Mouse (Mus musculus) gastrocnemius, postnatal 14 days (tissue): ENCODE data around the gene Adamts4. TPM values are rescaled to one million over a fixed set of nuclear protein-coding genes. Genes with fewer than 3 reads are reported as not detected.

Source experiments
- DNase-seq: peaks from one replicate; pipeline ENCODE4 v3.0.0; 2021; ENCODE audit warnings: mixed read lengths
- intact Hi-C: fragments of 180-260 bp; cut with DNase I; formaldehyde crosslinking; loops from one replicate; pipeline ENCODE4 v1.15.1; 2025; ENCODE audit warnings: low total_unique reads
- long read RNA-seq, 2 experiments: library from polyadenylated mRNA; stranded (forward); transcript quantifications; one replicate each; pipeline ENCODE4 v2.0.0; 2021
- total RNA-seq, 2 experiments: library from RNA; stranded (reverse); gene quantifications; 2 replicates each; pipeline ENCODE4 v1.2.3; 2021

Adamts4 gene
- total RNA-seq: 1 to 10 TPM; 2.4 to 3.1 TPM
- long read RNA-seq, experiment 1, full-length matches to known transcripts: 4 of 6 reads
- long read RNA-seq, experiment 1, partial matches to known transcripts: 2 of 6 reads
- long read RNA-seq, experiment 1, other reads (novel, unspliced or antisense): 0 of 6 reads
- long read RNA-seq, experiment 2, full-length matches to known transcripts: 1 of 1 reads
- long read RNA-seq, experiment 2, partial matches to known transcripts: 0 of 1 reads
- long read RNA-seq, experiment 2, other reads (novel, unspliced or antisense): 0 of 1 reads

DNA sequence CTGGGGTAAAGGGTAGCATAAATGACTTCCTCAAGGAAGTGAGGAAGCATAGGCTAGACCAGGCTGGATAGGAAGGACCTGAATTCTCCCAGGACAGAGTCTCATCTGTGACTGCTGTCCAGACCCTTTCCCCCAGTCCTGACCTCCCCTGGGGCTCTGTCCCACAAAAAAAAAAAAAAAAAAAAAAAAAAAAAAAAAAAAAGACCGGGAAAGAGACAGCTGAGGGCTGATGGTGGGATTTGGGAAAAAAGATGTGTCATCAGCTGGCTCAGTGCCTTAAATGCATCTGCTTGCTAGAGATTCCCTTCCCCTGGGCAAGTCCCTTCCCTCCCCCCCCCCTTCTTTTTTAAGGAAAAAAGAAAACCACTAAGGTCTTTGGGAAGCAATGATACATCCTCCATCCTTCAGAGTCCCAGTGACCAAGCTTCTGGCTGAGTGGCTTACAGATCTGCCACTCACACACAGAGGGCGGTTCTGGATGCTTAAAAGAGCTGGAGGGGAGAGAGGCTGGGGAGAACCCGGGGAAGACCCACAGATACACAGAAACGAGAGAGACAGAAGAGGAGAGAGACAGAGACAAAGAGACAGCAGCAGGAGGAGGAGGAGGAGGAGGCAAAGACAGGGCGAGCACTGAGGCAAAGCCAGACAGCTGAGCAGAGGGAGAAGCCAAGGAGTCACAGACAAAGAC is at the start of gene Adamts4:
TSS of gene Adamts4 (plus strand) at position 509 of the 688 bp plus-strand sequence.
- DNase-seq: peak; percentile 59
- intact Hi-C loops: no loop called here

DNA sequence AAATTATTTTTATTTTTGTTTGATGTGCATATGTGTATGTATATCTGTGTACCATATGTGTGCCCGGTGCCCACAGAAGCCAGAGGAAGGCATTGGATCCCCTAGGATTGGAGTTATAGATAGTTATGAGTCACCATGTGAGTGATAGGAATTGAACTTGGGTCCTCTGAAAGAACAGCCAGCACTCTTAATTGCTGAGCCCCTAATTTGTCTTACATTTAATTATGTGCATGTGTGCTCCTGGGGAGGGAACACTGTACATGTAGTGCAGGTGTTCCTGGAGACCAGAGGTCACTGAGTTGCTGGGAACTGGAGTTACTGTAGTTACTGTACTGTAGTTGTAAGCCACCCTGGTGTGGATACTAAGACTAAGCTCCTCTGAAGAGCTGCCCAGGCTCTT is 49.5 kb upstream of the Adamts4 start:
- DNase-seq: no peak
- intact Hi-C loops: no loop called here

DNA sequence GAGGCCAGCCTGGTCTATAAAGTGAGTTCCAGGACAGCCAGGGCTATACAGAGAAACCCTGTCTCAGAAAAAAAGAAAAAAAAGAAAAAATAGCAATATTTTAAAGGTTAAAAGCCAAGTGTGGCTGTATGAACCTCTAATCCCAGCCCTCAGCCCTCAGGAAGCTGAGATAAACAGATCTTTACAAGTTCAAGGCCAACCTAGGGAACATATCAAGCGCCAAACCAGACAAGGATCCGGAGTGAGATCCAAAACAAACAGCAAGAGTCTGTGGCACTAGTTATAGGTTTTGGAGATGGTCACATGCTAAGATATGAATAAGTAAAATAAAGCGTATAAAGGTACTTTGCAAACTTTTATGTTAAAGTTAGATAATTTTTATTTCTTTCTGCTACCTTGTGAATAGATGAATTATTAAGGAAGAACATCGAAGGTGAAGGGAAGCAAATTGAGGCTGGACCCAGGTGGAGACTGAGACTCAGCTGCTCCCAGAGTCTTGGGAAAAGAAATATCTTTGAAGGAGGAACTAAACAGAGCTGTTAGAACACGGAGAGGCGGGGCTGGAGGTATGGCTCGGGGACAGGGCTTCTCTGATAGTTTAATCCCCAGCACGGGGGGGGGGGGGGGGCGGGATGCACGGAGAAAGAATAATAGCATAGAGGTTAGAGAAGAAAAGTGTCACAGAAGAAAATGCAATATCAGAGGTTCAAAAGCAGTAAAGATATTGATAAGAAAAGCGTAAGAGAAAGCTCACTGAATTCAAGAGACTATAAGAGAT is 46.6 kb upstream of the Adamts4 start:
- intact Hi-C loops: no loop called here
- DNase-seq: no peak

DNA sequence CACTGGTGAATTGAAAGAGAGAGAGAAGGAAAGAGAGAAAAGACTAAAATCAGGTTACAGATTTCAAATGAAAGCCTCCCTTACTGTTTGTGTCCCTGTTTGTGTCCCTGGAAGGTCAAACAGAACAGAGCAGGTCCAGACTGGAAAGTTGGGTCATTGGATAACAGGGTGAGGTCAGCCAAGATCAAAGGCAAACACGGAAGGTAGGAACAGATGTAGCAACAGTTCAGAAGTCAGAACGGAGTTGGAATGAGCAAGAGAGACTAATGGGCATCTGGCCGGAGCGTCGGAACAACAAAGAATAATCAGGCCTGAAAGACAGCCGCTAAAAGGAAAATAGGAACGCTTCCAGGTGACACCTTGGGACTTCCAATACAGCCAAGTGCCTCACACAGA is 46.0 kb upstream of the Adamts4 start:
- intact Hi-C loops: no loop called here
- no peak for DNase-seq

DNA sequence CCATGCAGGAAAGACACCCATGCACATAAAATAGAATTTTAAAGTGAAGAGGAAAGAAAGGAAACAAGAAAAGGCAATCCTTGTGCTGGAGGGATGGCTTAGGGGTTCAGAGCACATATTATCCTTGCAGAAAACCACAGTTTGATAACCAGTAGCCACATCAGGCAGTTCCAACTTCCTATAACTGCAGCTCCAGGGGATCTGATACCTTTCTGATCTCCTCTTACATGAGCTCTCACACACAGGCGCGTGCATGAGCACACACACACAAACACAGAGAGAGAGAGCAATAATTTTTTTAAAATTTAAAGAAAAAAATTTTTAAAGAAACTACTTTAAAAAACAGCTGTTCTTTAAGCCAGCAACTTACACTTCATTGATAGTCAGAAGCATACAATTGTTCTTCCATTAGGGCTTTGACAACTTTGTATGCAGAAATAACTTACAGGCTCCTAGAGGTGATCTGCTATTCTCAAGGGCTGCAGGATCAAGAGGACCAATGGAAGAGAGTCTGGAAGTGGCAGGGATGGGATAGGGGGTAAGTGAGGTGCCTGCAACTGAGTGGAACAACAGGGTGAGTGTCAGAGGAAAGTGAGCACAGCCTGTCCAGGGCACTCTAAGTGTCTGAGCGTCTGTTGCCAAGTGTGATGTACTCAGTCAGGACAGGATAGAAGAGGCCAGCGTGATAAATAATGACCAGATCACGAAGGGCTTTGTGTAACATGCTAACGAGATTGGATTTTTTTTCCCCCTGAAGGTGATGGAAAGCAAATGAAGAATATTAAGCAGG is 44.3 kb upstream of the Adamts4 start:
- no peak for DNase-seq
- intact Hi-C loops: no loop called here

DNA sequence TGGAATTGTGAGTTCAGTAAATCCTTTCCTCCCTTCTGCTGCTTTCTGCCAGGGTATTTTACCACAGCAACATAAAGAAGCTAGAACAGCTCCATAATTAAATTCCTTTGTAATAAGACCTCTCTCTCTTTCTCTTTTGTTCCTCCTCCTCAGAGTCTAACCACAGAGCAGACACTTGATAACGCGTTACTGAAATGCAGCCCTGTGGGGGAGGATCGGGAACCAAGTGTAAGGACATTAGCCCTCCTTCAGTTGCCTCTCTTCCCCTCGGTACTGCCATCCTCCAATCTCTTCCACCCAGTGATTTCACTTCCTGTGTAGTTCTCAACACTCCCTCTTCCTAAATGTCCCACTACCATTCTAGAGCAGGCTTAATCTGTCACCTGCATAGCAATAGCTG is 40.8 kb upstream of the Adamts4 start:
- no peak for DNase-seq
- intact Hi-C loops: no loop called here

DNA sequence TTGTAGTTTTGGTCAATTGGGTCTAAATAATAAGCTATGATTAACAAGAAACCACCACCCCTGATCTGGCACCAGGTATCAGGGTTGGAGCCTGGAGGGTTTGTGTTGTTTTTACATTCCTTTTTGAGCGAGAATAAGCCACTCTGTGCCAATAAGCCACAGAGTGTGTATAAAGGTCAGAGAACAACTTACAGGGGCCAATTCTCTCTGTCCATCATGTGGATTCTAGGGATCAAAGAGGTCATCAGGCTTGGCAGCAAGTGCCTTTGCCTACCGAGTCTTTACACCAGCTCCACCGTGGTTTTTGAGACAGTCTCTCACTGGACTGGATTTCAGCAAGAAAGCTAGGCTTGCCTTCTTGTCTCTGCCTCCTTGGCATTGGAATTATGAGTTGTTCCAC is 37.4 kb upstream of the Adamts4 start:
- no peak for DNase-seq

DNA sequence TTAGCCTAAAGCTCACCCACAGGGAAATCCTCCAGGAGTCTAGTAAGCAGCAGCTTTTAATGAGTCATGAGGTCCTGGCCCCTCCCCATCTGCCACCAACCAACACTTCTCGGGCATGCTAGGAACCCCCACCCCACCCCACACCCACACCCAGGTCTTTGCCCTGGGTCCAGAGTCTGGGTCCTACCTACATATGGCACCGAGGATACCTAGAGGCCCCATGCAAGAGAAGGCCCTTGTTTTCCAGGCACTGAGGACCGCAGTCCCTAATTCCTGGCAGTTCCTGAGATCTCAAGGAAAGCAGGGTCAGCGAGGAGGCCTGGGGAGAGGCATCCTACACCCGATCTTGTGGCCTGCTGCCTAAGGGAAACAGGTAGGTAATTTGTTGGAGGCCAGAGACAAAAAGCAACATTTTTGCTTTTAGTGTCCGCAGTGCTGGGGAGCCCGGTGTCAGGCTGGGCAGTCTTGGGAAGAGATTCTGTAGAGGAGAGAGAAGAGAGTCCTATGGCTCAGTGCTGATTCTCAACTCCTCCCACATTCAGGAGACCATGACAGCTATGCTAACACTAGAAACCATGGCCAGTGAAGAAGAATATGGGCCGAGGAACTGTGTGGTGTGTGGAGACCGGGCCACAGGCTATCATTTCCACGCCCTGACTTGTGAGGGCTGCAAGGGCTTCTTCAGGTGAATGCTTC is 36.3 kb upstream of the Adamts4 start, which contains the start of gene Nr1i3:
TSS of gene Nr1i3 (plus strand) at position 170 of the 696 bp plus-strand sequence.
- intact Hi-C loops: no loop called here
- DNase-seq: no peak

More for the DNA sequence above, 37.4 kb upstream of the Adamts4 start:
- intact Hi-C loops: no loop called here

DNA sequence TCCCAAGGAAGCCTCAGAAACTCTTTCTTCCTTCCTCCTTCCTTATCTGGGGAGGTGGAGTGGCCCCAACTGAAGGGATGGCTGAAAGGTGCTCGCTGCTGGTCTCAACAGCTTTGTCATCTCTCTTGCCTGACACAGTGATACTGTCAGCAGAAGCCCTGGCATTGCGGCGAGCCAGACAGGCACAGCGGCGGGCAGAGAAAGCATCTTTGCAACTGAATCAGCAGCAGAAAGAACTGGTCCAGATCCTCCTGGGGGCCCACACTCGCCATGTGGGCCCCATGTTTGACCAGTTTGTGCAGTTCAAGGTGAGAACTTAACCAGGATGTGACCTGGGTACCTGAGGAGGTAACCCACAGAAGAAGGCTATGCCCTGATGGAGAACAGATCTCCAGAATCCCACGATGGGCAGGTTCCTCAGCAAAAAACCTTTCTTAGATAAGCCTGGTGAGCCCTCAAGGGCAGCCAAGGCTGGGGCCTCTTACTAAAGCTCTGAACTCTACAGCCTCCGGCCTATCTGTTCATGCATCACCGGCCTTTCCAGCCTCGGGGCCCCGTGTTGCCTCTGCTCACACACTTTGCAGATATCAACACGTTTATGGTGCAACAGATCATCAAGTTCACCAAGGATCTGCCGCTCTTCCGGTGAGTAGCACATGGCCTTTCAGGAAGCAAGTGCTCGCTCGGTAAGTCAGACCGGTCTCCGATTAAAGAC is 33.8 kb upstream of the Adamts4 start:
- no peak for DNase-seq
- intact Hi-C loops: loop anchor here (5.0 kb wide), 1 partner anchor 54 kb away; no protein-coding TSS in a partner anchor

DNA sequence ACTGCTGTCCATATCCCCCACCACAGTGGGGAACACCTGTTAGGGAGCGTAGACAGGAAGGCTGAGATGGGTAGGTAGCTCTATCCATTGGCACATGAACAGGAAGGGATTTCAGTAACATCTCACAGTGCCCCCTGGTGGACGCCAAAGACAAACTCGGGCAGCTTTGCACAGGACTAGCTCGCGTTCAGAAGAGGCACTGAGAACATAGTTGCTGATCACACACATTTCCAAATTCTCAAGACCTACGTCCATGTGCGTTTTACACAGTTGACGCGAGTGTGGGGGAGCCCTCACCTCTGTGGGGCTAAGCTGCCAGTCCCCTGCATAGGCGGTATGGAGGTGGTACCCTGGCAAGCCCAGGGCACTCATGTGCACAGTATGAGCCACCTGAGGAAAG is 29.4 kb upstream of the Adamts4 start:
- intact Hi-C loops: no loop called here
- DNase-seq: peak; percentile 80

DNA sequence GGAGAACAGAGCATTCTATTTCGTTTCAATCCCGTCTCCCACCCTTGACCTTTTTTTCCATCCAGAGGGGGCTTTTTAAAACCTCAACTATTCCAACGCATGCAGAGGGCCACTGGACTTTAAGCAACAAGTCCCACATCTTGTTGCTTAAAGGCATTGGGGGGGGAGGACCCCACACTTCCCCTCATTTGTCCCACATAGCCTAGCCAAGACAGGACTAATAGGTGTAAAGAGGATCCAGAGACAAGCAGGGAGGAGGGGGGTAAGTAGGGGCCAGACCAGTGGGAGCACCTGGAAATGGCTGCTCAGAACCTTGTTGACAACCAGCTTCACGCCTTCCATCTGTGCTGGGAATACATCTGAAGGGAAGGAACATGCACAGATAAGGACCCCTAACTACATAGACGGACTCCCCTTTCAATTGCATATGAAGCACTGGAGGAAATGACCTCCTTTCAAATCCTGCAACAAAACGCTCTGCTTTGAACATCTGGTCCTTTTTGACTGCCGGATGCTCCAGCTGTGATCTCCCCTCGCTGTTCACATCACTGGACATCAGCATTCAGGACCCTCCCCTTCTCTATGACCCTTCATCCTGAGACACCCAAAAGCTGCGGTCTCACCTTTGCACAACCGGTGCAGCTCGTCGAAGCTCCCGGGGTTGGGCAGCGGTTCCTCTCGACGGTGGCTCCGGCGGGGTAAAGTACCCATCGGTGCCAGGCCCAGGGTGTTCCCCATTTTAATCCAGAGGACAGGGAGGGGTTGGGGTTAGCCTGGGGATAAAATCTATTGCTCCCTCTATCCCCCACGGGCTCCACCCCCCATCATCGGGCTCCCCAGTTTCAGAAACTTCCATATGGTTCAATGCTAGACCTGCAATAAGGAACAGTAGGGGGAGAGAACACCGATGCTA is 28.7 kb upstream of the Adamts4 start:
- no peak for DNase-seq

DNA sequence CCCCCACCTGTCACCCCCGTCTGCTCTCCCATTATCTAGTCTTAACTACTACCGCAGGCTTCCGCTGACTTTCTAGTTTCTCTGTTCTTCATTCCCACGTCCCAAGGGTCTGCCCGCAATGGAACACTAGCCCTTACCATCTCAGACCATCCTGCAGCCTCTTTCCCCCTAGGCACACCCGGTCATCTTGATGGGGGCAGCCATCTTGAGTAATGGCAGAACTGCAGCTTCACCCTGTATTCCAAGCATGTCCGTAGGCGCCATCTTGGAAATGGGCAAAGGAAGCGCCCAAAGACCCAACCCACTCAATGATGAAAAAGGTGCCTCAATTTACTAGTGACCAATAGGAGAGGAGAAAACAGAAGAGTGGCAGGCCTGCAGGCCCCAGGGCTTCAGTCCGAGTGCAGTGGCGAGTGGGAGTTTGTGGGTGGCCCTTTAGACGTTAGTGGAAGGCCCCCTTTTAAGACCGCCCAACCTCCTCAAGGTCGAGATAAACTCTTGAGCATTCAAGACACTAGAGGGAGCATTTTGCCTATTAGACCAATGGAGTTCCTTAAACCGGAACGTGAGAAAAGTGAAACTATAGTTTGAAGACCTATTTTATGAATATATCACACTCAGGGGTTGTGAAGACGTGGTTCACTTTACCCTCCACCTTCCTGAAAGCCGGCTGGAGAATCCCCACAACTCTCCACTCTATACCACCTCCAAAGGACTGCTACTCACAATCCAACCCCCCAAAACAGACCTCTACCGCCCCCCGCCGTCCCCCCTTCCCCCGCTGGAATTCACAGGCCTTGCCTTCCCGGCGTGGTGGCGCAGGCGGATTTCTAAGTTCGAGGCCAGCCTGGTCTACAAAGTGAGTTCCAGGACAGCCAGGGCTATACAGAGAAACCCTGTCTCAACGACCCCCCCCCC is 27.7 kb upstream of the Adamts4 start, which contains the start of gene Tomm40l:
TSS of gene Tomm40l (minus strand) at position 277 of the 918 bp plus-strand sequence.
- intact Hi-C loops: loop anchor here (2.0 kb wide), 1 partner anchor 36 kb away; no protein-coding TSS in a partner anchor
- DNase-seq: peak; percentile 91

More for the DNA sequence above, 28.7 kb upstream of the Adamts4 start:
- intact Hi-C loops: loop anchor here (2.0 kb wide), 1 partner anchor 37 kb away; no protein-coding TSS in a partner anchor

DNA sequence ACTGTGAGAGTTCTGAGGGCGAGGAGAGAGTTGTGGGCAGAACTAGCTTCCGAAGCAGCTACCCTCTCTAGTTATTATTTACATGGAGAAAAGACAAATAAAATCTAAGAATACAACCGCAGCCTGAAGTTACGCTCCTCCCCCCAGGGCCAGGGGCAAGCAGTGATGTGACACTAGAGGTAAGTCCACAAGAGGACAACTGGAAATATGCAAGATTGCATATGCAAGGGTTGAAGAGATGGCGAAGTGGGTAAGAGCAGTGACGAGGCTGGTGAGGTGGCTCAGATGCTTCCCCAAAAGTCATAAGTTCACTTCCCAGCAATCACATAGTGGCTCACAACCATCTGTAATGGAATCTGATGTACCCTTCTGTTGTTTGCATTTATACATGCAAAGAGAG is 27.1 kb upstream of the Adamts4 start:
- DNase-seq: no peak
- intact Hi-C loops: loop anchor here (2.0 kb wide), 1 partner anchor 36 kb away; no protein-coding TSS in a partner anchor

DNA sequence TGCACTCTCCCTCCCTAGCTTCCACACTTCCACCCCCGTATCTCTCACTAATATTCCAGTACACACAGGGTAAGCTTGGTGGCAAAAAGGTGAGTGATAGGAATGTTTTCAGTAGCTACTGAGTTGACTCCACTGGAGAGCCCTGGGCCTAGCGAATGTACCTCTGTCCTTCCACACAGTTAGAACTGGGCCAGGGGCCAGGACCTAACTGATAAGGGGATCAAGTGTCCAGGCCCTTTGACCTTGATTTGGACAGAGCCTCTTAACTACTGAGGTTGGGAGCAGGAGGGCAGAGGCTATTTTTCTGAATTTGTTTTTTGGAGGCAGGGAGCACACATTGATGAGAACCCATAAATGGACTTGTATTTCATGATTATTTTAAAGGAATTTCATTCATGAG is 26.4 kb upstream of the Adamts4 start:
- no peak for DNase-seq
- intact Hi-C loops: loop anchor here (2.0 kb wide), 1 partner anchor 35 kb away; no protein-coding TSS in a partner anchor

DNA sequence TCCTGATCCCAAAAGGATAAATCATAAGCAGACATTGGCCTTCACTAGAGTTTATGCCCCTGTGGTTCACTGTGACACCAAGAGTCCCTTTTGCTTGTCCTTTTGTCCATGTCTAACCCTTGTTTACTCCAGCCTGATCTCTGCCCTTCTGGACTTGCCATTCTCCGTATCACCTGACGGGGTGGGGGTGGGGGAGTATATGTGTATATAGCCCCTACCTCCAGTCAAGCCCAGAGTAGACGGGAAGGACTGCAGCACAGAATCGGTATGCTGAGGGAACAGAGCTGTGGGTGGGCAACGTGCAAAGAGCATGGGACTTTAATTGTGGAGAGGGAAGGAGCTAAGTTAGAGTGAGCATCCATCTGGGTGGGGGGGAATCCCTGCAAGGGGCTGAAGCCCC is 25.4 kb upstream of the Adamts4 start, which contains the start of gene Apoa2:
TSS of gene Apoa2 (plus strand) at position 198 of the 400 bp plus-strand sequence.
- DNase-seq: no peak
- intact Hi-C loops: no loop called here

DNA sequence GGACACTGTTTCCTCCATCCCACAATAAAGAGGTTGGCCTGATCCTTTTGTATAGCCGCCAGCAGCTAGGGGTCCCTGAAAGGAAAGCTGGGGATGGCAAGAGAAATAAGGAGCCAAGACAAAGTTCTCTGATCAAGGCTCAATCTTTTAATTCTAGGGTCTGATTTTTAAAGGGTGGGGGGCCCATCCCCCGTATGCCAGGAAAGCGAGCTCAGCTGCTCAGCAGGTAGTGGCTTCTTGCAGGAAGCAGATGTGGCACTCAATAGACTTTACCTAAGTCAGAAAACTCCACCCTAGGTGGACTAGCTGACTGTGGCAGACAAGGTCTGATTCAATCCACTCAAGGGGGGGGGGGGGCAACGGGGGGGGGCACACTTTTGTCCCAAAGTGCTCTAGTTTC is 23.4 kb upstream of the Adamts4 start:
- intact Hi-C loops: no loop called here
- no peak for DNase-seq
